Mouse (Mus musculus) cerebellum, postnatal 4 days (tissue): ENCODE measurements at regions not wholly inside any gene's neighbourhood (a gene's known extent, or its start where the extent isn't known, plus 50 kb on each side); places are given as distances from the start of the nearest gene placed in this dataset.

Experiments
- DNase-seq, 2 experiments: peaks; one replicate each; pipeline ENCODE4 v3.0.0; 2022; ENCODE audit warnings: low spot score in 2 of 2, mixed read lengths in 1 of 2

DNA sequence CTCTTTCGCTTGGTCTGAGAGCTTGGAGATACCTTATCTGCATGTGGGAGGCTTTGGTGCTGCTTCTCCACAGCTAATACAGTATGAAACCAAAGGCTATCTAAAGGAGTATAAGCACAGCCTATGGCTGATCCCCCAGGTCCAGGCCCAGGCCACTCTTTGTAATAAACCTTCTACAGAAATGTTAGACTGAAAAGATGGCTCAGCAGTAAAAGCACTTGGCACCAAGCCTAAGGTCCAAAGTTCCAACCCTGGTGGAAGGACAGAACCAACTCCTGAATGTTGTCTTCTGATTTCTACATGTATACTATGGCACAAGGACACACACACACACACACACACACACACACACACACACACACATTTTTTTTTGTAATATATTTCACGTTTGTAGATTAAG lies 1397.2 kb upstream of the Cntnap5a start:
- no peak for DNase-seq

- DNase-seq, result peak in 1 of 2 experiments; percentile 55
Measured at GRCm38 (mm10) chr1:114330541-114330940, 1354.0 kb upstream of the Cntnap5a start.

GRCm38 (mm10) chr1:114358215-114358995 lies 1326.2 kb upstream of the Cntnap5a start:
- no peak for DNase-seq

GRCm38 (mm10) chr1:114392034-114392433 lies 1292.5 kb upstream of the Cntnap5a start:
- no peak for DNase-seq
